ENCODE assay signal across 13 mouse cellular contexts in genomic region chr6:127701036-127701783, GRCm38 (mm10).
DNase-seq lines count a peak whose midpoint lies in the region; ATAC-seq lines count a peak whose summit lies in the region.
"Had no signal": no experiment of that assay in that cellular context is flagged by ENCODE, and none has a peak within 500 bp of the region (broad histone marks: within the 10 kb centered on the region; RNA-seq: fewer than 3 reads in every experiment).

No protein-coding gene starts in this region.

- ATAC-seq in forebrain, embryonic 13.5 days: peak; percentile 92
- ATAC-seq: intestine, postnatal 0 days had no signal

- H3K4me2 ChIP-seq in forebrain, embryonic 13.5 days: peak overlapping the region; percentile 12; the same call in 1 of the 2 replicates
- H3K4me2 ChIP-seq: heart, embryonic 12.5 days had no signal

- no peak overlapping the region for H3K4me3 ChIP-seq in forebrain, embryonic 13.5 days
- no peak overlapping the region; the same call in 1 of the 2 replicates for H3K4me3 ChIP-seq in midbrain, embryonic 10.5 days
- H3K4me3 ChIP-seq: heart, embryonic 12.5 days had no signal

- H3K4me1 ChIP-seq in forebrain, embryonic 13.5 days: peaks cover 37% of the 10 kb centered on the region
- peaks cover 46% of the 10 kb centered on the region for H3K4me1 ChIP-seq in midbrain, embryonic 10.5 days

- peak; percentile 57 to 66 for DNase-seq in cerebellum, postnatal 10 days
- DNase-seq in cerebellum, adult 11 months: no peak
- DNase-seq in midbrain, embryonic 10.5 days (ENCODE audit: low spot score): peak; percentile 78
- peak; percentile 9 for DNase-seq in retina, adult 2 months (ENCODE audit: low read depth, low spot score)
- DNase-seq in c-Kit-positive CD71-positive TER-119-positive erythroid progenitor cells, embryonic 14.5 days (ENCODE audit: low spot score): no peak
- DNase-seq in Muller cell, postnatal 12 days (ENCODE audit: inconsistent ontology term): no peak
- no peak for DNase-seq in gastrocnemius, adult 18-20 months (ENCODE audit: low spot score)
- DNase-seq: adrenal gland, postnatal 10 days; cerebellum, adult 9-10 months; thymus, postnatal 36 days had no signal

- H3K27ac ChIP-seq in forebrain, embryonic 13.5 days: peak overlapping the region; percentile 92
- H3K27ac ChIP-seq in midbrain, embryonic 10.5 days (replicated peaks): peak overlapping the region; percentile 86

- peaks cover 6% of the 10 kb centered on the region; the same call in 1 of the 2 replicates for H3K36me3 ChIP-seq in forebrain, embryonic 13.5 days (ENCODE audit: poor library complexity, severe bottlenecking)
- H3K36me3 ChIP-seq in midbrain, embryonic 10.5 days: peaks cover 40% of the 10 kb centered on the region
- H3K36me3 ChIP-seq: heart, embryonic 12.5 days had no signal

- WGBS in forebrain, embryonic 13.5 days: 6% methylated on average over 10 of the region's 11 CpGs
- 24% methylated on average over 10 of the region's 11 CpGs for WGBS in midbrain, embryonic 10.5 days

- no peaks in the 10 kb centered on the region for H3K9me3 ChIP-seq in forebrain, embryonic 13.5 days (replicated peaks)
- no peaks in the 10 kb centered on the region for H3K9me3 ChIP-seq in midbrain, embryonic 10.5 days (replicated peaks)
- H3K9me3 ChIP-seq: heart, embryonic 12.5 days had no signal

- H3K27me3 ChIP-seq in forebrain, embryonic 13.5 days: no peaks in the 10 kb centered on the region
- H3K27me3 ChIP-seq in midbrain, embryonic 10.5 days (ENCODE audit: low read depth, poor library complexity, severe bottlenecking): peaks cover 39% of the 10 kb centered on the region
- H3K27me3 ChIP-seq: heart, embryonic 12.5 days had no signal

- no peak overlapping the region for H3K9ac ChIP-seq in forebrain, embryonic 13.5 days
- H3K9ac ChIP-seq: heart, embryonic 12.5 days had no signal

Comparison
In these comparisons a context has a peak if more than half of its experiments do, and no peak if none do; other contexts are left out.
1. DNase-seq: peak in cerebellum, postnatal 10 days (2 of 2), midbrain, embryonic 10.5 days (single experiment) and retina, adult 2 months (single experiment); none in cerebellum, adult 11 months (single experiment), c-Kit-positive CD71-positive TER-119-positive erythroid progenitor cells, embryonic 14.5 days (single experiment), Muller cell, postnatal 12 days (single experiment) and gastrocnemius, adult 18-20 months (single experiment).